ENCODE assay signal across 8 mouse cellular contexts in the genomic region with DNA sequence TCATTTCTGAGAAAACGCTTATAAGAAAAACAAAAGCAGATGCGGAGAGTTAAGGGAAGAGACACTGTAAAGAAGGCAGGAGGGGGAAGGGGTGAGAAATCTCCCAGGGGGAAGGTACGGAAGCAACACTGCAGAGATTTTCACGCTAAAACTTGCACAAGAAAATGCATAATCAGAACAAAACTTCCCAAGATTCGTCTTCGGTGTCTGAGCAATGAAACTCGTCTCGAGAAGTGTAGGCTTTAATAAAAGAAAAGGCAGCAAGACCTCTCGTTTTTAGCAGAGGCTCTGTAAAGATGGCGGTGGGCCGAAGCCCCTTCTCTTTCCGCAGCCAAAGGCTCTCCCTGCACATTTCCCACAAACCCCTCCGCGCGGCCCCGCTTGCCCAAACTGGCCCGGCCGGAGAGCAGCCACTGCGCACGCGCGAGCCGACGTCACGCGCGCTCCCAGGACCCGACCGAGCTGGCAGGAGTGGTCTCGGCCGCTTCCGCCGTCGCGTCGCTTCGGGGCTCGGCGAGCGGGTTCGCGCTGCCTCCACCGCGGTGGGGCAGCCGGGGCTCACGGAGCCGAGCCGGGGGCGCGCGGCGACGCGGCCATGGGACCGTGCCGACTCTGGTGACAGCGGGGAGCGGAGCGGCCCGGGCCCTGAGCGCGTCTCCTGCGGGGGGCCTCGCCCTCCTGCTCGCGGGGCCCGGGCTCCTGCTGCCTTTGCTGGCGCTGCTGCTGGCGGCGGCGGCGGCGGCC. TPM values are rescaled to one million over a fixed set of nuclear protein-coding genes. Genes with fewer than 3 reads are reported as not detected.
A peak's percentile ranks its signal among the peaks of the same experiment; 100 is the strongest.
DNase-seq lines count a peak whose midpoint lies in the region; ATAC-seq and TF ChIP-seq lines count a peak whose summit lies in the region.

A gene (plus strand): TSS at position 445 of the 744 bp plus-strand sequence.

- no peak for DNase-seq in Patski (ENCODE audit: low read depth, low spot score)
- DNase-seq in cerebellum, postnatal 14 days: peak; percentile 98 to 99
- peak; percentile 89 to 94 for DNase-seq in frontal cortex, postnatal 25 days (ENCODE audit: low spot score in 2 of 2)
- peak; percentile 98 for DNase-seq in hindbrain, embryonic 14.5 days (ENCODE audit: low spot score)
- peak; percentile 96 to 97 for DNase-seq in layer of hippocampus, postnatal 36 days
- DNase-seq in lung, postnatal 36 days: peak; percentile 97
- DNase-seq in retina, postnatal 1 day: peak; percentile 98
- peak; percentile 88 to 94 for DNase-seq in urinary bladder, adult 18-20 months (ENCODE audit: low spot score in 2 of 2)

- under 1% methylated on average over 56 of the region's 73 CpGs for WGBS in hindbrain, embryonic 14.5 days

- in situ Hi-C loops in Patski (cut with MboI; ENCODE audit: low pct_unique_long_range_greater_than_20kb): no loop called here

- no peak for TF ChIP-seq CTCF in Patski (IDR thresholded peaks at IDR 0.05)

- peak within 1 kb of the TSS; percentile 89 for H3K4me3 ChIP-seq in hindbrain, embryonic 14.5 days (replicated peaks; ENCODE audit: low read length)

- peaks cover 7% of the 10 kb centered on the region for H3K36me3 ChIP-seq in hindbrain, embryonic 14.5 days (replicated peaks; ENCODE audit: control insufficient read depth, insufficient read depth)

- H3K27ac ChIP-seq in hindbrain, embryonic 14.5 days: peak within 1 kb of the TSS; percentile 98

- H3K4me2 ChIP-seq in hindbrain, embryonic 14.5 days (replicated peaks): peak within 1 kb of the TSS; percentile 65

- CTCF ChIA-PET in Patski (lab: Charles Lee): no interaction called here

- H3K27me3 ChIP-seq in Patski: no peaks in the 10 kb centered on the region
- no peaks in the 10 kb centered on the region for H3K27me3 ChIP-seq in hindbrain, embryonic 14.5 days (ENCODE audit: control insufficient read depth, insufficient read depth, low read length)

- H3K4me1 ChIP-seq in hindbrain, embryonic 14.5 days (replicated peaks; ENCODE audit: control insufficient read depth, insufficient read depth, low read length): peaks cover 25% of the 10 kb centered on the region

- H3K9me3 ChIP-seq in hindbrain, embryonic 14.5 days (ENCODE audit: control insufficient read depth, low read length): no peaks in the 10 kb centered on the region

- peak; percentile 89 for ATAC-seq in Patski
- ATAC-seq in hindbrain, embryonic 14.5 days (ENCODE audit: low FRiP score): peak; percentile 96

- peak within 1 kb of the TSS; percentile 98 for H3K9ac ChIP-seq in hindbrain, embryonic 14.5 days

- POLR2A ChIA-PET in Patski (lab: Charles Lee): interaction anchor here (0.6 to 1.4 kb wide), 3 partner anchors 13 to 19 kb away, joined by 3 to 5 read pairs (median 3); no protein-coding TSS in a partner anchor

RNA-seq across cellular contexts. Expression of the gene that starts here (rescaled TPM):
- 117 TPM for polyA plus RNA-seq in Patski (2021)
- 76.7 and 80.6 TPM in 2 replicates for polyA plus RNA-seq in hindbrain, embryonic 14.5 days (2014; fragmentation: Nextera tagmentation; extraction: Ambion mirVana)
- total RNA-seq in layer of hippocampus, postnatal 36 days (2021): 100 to 1,000 TPM; 127 to 133 TPM
